Mouse (Mus musculus): ENCODE measurements around the gene Khdc1b. TPM values are rescaled to one million over a fixed set of nuclear protein-coding genes. Genes with fewer than 3 reads are reported as not detected.

Khdc1b gene
- polyA plus RNA-seq, 1 experiment from 2014 or later, result 0.09 TPM

DNA sequence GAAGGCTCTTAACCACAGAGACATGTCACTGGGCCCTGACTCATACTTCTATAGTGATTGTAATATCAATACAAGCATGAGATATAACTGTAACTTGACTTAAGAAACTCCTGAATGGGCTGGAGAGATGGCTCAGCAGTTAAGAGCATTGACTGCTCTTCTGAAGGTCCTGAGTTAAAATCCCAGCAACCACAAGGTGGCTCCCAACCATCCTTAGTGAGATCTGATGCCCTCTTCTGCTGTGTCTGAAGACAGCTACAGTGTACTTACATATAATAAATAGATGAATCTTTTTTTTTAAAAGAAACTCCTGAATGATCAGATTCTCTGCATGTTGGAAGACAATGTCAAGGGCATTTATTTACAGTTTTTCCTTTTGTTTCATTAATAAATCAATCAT lies 36.0 kb downstream of the Khdc1b start:
- no peak overlapping the region for H3K4me2 ChIP-seq
- H3K9me3 ChIP-seq, result no peaks in the 10 kb centered on the region
- H3K9ac ChIP-seq, result no peak overlapping the region
- no peaks in the 10 kb centered on the region for H3K27me3 ChIP-seq
- H3K36me3 ChIP-seq, result no peaks in the 10 kb centered on the region
- ATAC-seq (ENCODE audit: borderline replicate concordance, extremely low read depth, low FRiP score, low TSS enrichment), result no peak
- H3K4me3 ChIP-seq, result no peak overlapping the region
- H3K27ac ChIP-seq, result no peak overlapping the region
- no peaks in the 10 kb centered on the region for H3K4me1 ChIP-seq

DNA sequence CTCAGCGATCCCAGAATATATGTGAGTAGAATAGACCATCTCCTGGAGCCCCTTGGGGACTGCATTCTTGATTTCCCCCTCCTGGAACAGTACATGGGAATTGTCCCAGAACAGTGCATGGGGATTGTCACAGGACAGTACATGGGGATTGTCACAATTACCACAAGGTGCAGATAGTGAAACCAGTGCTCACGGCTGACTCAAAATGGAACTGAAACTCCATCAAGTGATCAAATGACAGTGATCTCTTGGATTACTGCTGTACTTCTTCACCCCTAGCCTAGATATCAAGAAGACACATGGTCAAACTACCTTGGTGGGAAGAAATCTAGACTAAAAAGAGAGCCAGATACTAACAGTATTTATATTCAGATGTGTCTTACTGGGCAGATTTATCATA lies 42.3 kb downstream of the Khdc1b start:
- no peaks in the 10 kb centered on the region for H3K36me3 ChIP-seq
- no peaks in the 10 kb centered on the region for H3K27me3 ChIP-seq
- H3K4me3 ChIP-seq, result no peak overlapping the region
- no peaks in the 10 kb centered on the region for H3K9me3 ChIP-seq
- H3K4me1 ChIP-seq, result no peaks in the 10 kb centered on the region
- H3K4me2 ChIP-seq, result no peak overlapping the region
- ATAC-seq (ENCODE audit: borderline replicate concordance, extremely low read depth, low FRiP score, low TSS enrichment), result no peak
- H3K27ac ChIP-seq, result no peak overlapping the region
- WGBS, result 89% methylated on average over 2 of the region's 2 CpGs
- H3K9ac ChIP-seq, result no peak overlapping the region

DNA sequence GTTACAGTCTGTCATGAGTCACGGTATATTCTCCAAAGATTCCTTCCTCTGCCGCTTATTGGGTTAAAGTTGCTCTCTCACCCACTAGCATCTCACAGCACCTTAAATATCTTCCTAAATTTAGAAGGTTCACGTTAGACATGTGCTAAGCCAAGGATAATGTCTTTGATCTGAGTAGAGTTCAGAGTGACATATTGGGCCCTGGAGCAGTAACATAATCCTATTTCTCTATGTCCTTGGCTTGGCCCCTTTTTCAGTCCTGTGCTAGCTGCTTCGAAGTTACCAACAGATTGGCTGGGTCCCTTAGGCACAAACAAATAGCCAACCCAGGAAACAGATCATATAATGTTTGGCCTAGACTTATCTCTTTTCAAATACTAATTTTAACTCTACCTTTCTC lies 44.7 kb downstream of the Khdc1b start:
- WGBS, result 72% methylated on average over 4 of the region's 4 CpGs
- no peak overlapping the region for H3K9ac ChIP-seq
- H3K27ac ChIP-seq, result no peak overlapping the region
- ATAC-seq (ENCODE audit: borderline replicate concordance, extremely low read depth, low FRiP score, low TSS enrichment), result no peak
- no peaks in the 10 kb centered on the region for H3K4me1 ChIP-seq
- no peak overlapping the region for H3K4me2 ChIP-seq
- no peak overlapping the region for H3K4me3 ChIP-seq
- H3K36me3 ChIP-seq, result no peaks in the 10 kb centered on the region
- H3K27me3 ChIP-seq, result no peaks in the 10 kb centered on the region
- no peaks in the 10 kb centered on the region for H3K9me3 ChIP-seq

DNA sequence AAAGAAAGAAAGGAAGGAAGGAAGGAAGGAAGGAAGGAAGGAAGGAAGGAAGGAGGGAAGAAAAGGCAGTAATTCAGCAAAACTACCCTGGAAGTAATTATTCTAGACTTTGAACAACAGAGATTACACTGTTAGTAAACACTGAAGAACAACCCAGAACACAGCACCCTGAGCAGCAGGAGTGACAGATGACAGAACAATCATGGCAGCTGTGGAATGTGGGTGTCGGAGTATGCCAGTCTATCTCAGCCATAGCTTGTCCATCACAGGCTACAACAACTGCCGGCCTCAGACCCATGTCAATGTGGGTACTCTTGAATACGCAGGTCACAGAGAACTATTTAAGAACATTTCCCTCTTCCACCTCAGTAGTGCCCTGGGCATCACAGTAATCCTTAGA lies 48.3 kb downstream of the Khdc1b start:
- WGBS, result 82% methylated on average over 3 of the region's 3 CpGs
- no peaks in the 10 kb centered on the region for H3K27me3 ChIP-seq

DNA sequence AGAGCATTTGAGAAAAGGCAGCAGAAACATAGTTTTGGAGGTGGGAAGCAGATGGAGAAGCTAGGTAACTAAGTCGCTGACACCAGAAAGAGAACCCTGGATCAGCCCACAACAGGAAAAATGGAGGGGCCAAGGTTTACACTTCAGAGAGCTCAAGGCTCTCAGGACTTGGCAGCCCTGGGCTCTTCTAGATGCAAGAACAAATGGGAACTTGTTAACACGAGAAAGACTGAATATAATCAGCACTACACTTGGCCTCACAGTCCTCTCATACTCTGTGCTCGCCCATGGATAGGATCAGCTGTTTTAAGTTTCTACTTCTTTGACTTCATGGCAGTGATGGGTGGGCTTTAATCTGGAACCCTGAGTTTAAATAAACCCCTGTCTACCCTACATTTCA lies 51.5 kb downstream of the Khdc1b start:
- no peak overlapping the region for H3K27ac ChIP-seq
- no peaks in the 10 kb centered on the region for H3K4me1 ChIP-seq
- H3K9ac ChIP-seq, result no peak overlapping the region
- no peak for ATAC-seq (ENCODE audit: borderline replicate concordance, extremely low read depth, low FRiP score, low TSS enrichment)
- WGBS, result 48% methylated on average over 3 of the region's 3 CpGs
- no peaks in the 10 kb centered on the region for H3K27me3 ChIP-seq
- H3K9me3 ChIP-seq, result no peaks in the 10 kb centered on the region
- H3K4me3 ChIP-seq, result no peak overlapping the region
- no peaks in the 10 kb centered on the region for H3K36me3 ChIP-seq
- H3K4me2 ChIP-seq, result no peak overlapping the region

More for the DNA sequence above, 48.3 kb downstream of the Khdc1b start:
- no peaks in the 10 kb centered on the region for H3K9me3 ChIP-seq
- no peak overlapping the region for H3K27ac ChIP-seq
- no peaks in the 10 kb centered on the region for H3K36me3 ChIP-seq
- H3K4me2 ChIP-seq, result no peak overlapping the region
- no peaks in the 10 kb centered on the region for H3K4me1 ChIP-seq
- no peak overlapping the region for H3K9ac ChIP-seq
- no peak for ATAC-seq (ENCODE audit: borderline replicate concordance, extremely low read depth, low FRiP score, low TSS enrichment)
- H3K4me3 ChIP-seq, result no peak overlapping the region

Other genes starting within 250 kb of the Khdc1b start
- gene Tmem14a, start 165.0 kb upstream of the Khdc1b start, polyA plus RNA-seq (2015; fragmentation: Nextera tagmentation; extraction: Ambion mirVana), result 11.1 and 12.4 TPM in 2 replicates
- 2.5 and 2.8 TPM in 2 replicates for gene Gsta3, start 143.0 kb upstream of the Khdc1b start, polyA plus RNA-seq (2015; fragmentation: Nextera tagmentation; extraction: Ambion mirVana)
- 0.08 and 0.21 TPM in 2 replicates for gene Khdc1a, start 33.9 kb upstream of the Khdc1b start, polyA plus RNA-seq (2015; fragmentation: Nextera tagmentation; extraction: Ambion mirVana)
- not detected in 2 replicates for gene Khdc1c, start 15.2 kb upstream of the Khdc1b start, polyA plus RNA-seq (2015; fragmentation: Nextera tagmentation; extraction: Ambion mirVana)